Mouse (Mus musculus) hematopoietic stem cell, adult 5-6 weeks (primary cell): Measurements from ENCODE around the gene Ltbr. TPM values are rescaled to one million over a fixed set of nuclear protein-coding genes. Genes with fewer than 3 reads are reported as not detected.

Experiments used
- ATAC-seq, 2 experiments: fragments of 125-278 bp in 1 of 2; replicated peaks in 1 of 2; 2 replicates each; pipeline ENCODE4 v1.8.0; 2016 to 2017; ENCODE audit warnings: inconsistent platforms in 2 of 2, mild to moderate bottlenecking in 2 of 2, moderate number of reproducible peaks in 2 of 2, low read depth in 1 of 2, moderate TSS enrichment in 1 of 2; ENCODE audit not compliant: low FRiP score in 2 of 2, poor library complexity in 2 of 2, severe bottlenecking in 2 of 2, insufficient read depth in 1 of 2, low TSS enrichment in 1 of 2
- total RNA-seq: library from RNA; stranded (forward); fragments of 172-1452, 232-1000 nt; gene quantifications from 2 replicates; pipeline ENCODE4 v1.2.3, GENCODE M21; 2017

The Ltbr gene
- total RNA-seq, 1 experiment from 2014 or later = 68.1 TPM

- ATAC-seq = peak; percentile 78 to 84
Observed at GRCm38 (mm10) chr6:125349575-125350230, 36.0 kb upstream of the Ltbr start.

GRCm38 (mm10) chr6:125348721-125349574 is 35.3 kb upstream of the Ltbr start, which contains the start of gene Tnfrsf1a:
Gene Tnfrsf1a, plus strand, starts transcription at chr6:125349362.
- ATAC-seq = 0 out of 4 replicates have a peak, but pooled peaks of 1 of the 2 experiments have one; percentile 4

GRCm38 (mm10) chr6:125346029-125346428 is 32.3 kb upstream of the Ltbr start:
- no peak for ATAC-seq

- peak; percentile 50 to 52 for ATAC-seq
Observed at GRCm38 (mm10) chr6:125345625-125346024, 31.9 kb upstream of the Ltbr start.

- ATAC-seq = no peak; a peak in 1 of 4 replicates
Observed at GRCm38 (mm10) chr6:125344866-125345265, 31.2 kb upstream of the Ltbr start.

GRCm38 (mm10) chr6:125344084-125344483 is 30.4 kb upstream of the Ltbr start:
- no peak for ATAC-seq

GRCm38 (mm10) chr6:125342198-125342597 is 28.5 kb upstream of the Ltbr start:
- ATAC-seq = no peak

- peak; percentile 19 to 31; a peak in 2 of 4 replicates for ATAC-seq
Observed at GRCm38 (mm10) chr6:125340244-125340643, 26.6 kb upstream of the Ltbr start.

- ATAC-seq = peak in 1 of 2 experiments; percentile 27; a peak in 2 of 4 replicates
Observed at GRCm38 (mm10) chr6:125338791-125339660, 25.3 kb upstream of the Ltbr start.

GRCm38 (mm10) chr6:125334356-125334755 is 20.7 kb upstream of the Ltbr start:
- ATAC-seq = no peak

GRCm38 (mm10) chr6:125333112-125333899 is 19.6 kb upstream of the Ltbr start:
- ATAC-seq = peak in 1 of 2 experiments; percentile 29; a peak in 1 of 4 replicates

- peak; percentile 63 to 72 for ATAC-seq
Observed at GRCm38 (mm10) chr6:125330626-125331326, 17.1 kb upstream of the Ltbr start.

GRCm38 (mm10) chr6:125328243-125328642 is 14.6 kb upstream of the Ltbr start:
- ATAC-seq = peak in 1 of 2 experiments; percentile 32; a peak in 1 of 4 replicates

- ATAC-seq = no peak
Observed at GRCm38 (mm10) chr6:125325337-125325736, 11.7 kb upstream of the Ltbr start.

GRCm38 (mm10) chr6:125323547-125323946 is 9.9 kb upstream of the Ltbr start:
- ATAC-seq = no peak

- ATAC-seq = no peak
Observed at GRCm38 (mm10) chr6:125322794-125323193, 9.1 kb upstream of the Ltbr start.
